Mouse (Mus musculus) hindbrain, embryonic 16.5 days (tissue): ENCODE data around the gene Kcnh5. TPM values are rescaled to one million over a fixed set of nuclear protein-coding genes. Genes with fewer than 3 reads are reported as not detected.

Experiments
- ATAC-seq: fragments of 200-750 bp; cut with Nextera tagmentation; 2 replicates; pipeline ENCODE4 v1.8.0; 2017; ENCODE audit warnings: moderate TSS enrichment, moderate library complexity
- H3K27ac ChIP-seq: fragments of 300-500 bp; sonication (generic); 2 replicates; pipeline ENCODE4 v1.5.1; 2014; ENCODE audit warnings: low read depth, mild to moderate bottlenecking, control low read depth, low read length, moderate library complexity
- H3K27me3 ChIP-seq: fragments of 300-500 bp; sonication (generic); replicated peaks from 2 replicates; pipeline ENCODE4 v1.6.1; 2014; ENCODE audit warnings: low read length; ENCODE audit not compliant: control insufficient read depth, insufficient read depth
- H3K36me3 ChIP-seq: fragments of 300-500 bp; sonication (generic); 2 replicates; pipeline ENCODE4 v1.6.1; 2014; ENCODE audit warnings: mild to moderate bottlenecking, low read length, moderate library complexity, mixed read lengths; ENCODE audit not compliant: control insufficient read depth, insufficient read depth
- H3K4me1 ChIP-seq: fragments of 300-500 bp; sonication (generic); 2 replicates; pipeline ENCODE4 v1.6.1; 2014; ENCODE audit warnings: low read depth, low read length; ENCODE audit not compliant: control insufficient read depth, insufficient read depth
- H3K4me2 ChIP-seq: fragments of 300-500 bp; sonication (generic); 2 replicates; pipeline ENCODE4 v1.6.1; 2014; ENCODE audit warnings: mild to moderate bottlenecking, low read length, control low read depth, moderate library complexity
- H3K4me3 ChIP-seq: fragments of 300-500 bp; sonication (generic); 2 replicates; pipeline ENCODE4 v1.5.1; 2014; ENCODE audit warnings: mild to moderate bottlenecking, low read length, control low read depth, moderate library complexity
- H3K9ac ChIP-seq: fragments of 300-500 bp; sonication (generic); 2 replicates; pipeline ENCODE4 v1.6.1; 2014; ENCODE audit warnings: low read depth, mild to moderate bottlenecking, control low read depth, low read length, moderate library complexity
- H3K9me3 ChIP-seq: fragments of 300-500 bp; sonication (generic); 2 replicates; pipeline ENCODE4 v1.6.1; 2014; ENCODE audit warnings: mild to moderate bottlenecking, low read length, moderate library complexity; ENCODE audit not compliant: control insufficient read depth
- WGBS: fragments of 180-500 bp; shearing (Covaris S2); extraction: QIAGEN DNeasy Blood & Tissue Kit; methylation state at CpG from one replicate; pipeline ENCODE4 v1.1.7; 2014; 5-methylcytosine and 5-hydroxymethylcytosine counted together
- polyA plus RNA-seq: library from polyadenylated mRNA; unstranded; fragments of >200 nt; fragmentation: Nextera tagmentation; extraction: Ambion mirVana; gene quantifications from 2 replicates; pipeline ENCODE4 v1.2.1, GENCODE M21; 2015

Gene Kcnh5
- polyA plus RNA-seq, 1 experiment from 2014 or later = 4.3 TPM

DNA sequence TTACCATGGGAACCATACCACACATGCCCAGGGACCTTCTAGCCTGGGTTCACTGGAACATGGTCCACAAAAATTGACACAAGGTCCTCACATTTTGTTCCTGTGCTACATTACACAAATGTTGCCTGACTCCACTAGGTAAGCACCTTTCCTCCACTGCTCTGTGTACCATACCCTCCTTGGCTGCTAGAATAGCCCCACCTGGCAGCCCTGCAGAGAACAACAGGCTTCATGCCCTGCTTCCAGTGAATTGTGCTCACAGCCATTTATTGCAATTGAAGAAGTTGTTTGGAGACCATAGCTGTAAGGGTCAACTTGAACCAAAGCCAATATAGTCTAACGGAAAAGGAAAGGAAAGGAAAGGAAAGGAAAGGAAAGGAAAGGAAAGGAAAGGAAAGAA, 37.3 kb downstream of the Kcnh5 start:
- no peak overlapping the region for H3K4me2 ChIP-seq
- no peak for ATAC-seq
- H3K36me3 ChIP-seq = no peaks in the 10 kb centered on the region
- WGBS = 90% methylated on average over 1 of the region's 1 CpGs
- H3K9me3 ChIP-seq = no peaks in the 10 kb centered on the region
- H3K9ac ChIP-seq = no peak overlapping the region
- H3K4me1 ChIP-seq = no peaks in the 10 kb centered on the region
- H3K27ac ChIP-seq = no peak overlapping the region
- H3K4me3 ChIP-seq = no peak overlapping the region
- H3K27me3 ChIP-seq = no peaks in the 10 kb centered on the region

DNA sequence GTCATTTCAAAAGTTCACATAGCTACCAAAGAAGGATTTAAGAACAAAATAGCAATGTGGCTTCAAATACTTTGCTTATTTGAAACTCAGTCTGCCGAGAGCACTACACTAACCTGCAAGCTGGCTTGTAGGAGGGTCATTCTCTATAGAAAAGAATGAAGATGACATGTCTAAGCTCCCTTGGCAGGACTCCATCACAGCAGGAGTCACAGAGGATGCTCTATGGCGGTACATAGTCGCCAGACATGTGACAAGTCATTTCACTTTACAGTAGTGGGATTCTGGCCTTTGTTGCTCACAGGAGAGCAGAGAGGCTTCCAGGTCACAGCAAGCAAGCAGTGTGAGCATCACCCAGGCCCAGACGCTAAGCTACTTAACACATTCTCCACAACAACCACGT, 85.2 kb downstream of the Kcnh5 start:
- 63% methylated on average over 5 of the region's 5 CpGs for WGBS
- H3K9ac ChIP-seq = no peak overlapping the region

DNA sequence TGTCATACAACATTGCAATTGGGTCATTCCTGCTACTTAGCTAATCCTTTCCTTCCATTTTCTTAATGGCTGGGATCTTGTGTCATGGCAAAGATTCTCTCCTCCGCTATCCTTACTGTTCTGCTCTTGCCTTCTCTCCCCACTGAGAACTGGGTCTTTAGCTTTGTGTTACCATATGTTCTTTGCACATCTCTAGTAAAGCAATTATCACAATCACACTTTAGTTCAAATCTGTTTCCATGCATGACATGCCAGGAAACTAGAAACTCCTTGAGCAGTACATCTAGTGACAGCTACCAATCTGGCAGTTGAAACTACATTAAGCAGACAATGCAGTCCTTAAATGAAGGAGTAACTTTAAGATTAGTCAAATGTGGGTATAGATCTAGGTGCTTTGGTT, 86.2 kb downstream of the Kcnh5 start:
- ATAC-seq = no peak
- H3K4me3 ChIP-seq = no peak overlapping the region
- H3K36me3 ChIP-seq = no peaks in the 10 kb centered on the region
- WGBS = 91% methylated on average over 1 of the region's 1 CpGs
- no peaks in the 10 kb centered on the region for H3K4me1 ChIP-seq
- no peaks in the 10 kb centered on the region for H3K9me3 ChIP-seq
- H3K4me2 ChIP-seq = no peak overlapping the region
- H3K9ac ChIP-seq = no peak overlapping the region
- no peak overlapping the region for H3K27ac ChIP-seq
- H3K27me3 ChIP-seq = no peaks in the 10 kb centered on the region

More for the DNA sequence above, 85.2 kb downstream of the Kcnh5 start:
- Histone ChIP-seq H3K4me1 (no peaks in the 10 kb centered on the region), H3K27me3 (no peaks in the 10 kb centered on the region), H3K36me3 (no peaks in the 10 kb centered on the region), H3K9me3 (no peaks in the 10 kb centered on the region), H3K4me2 (no peak overlapping the region), H3K4me3 (no peak overlapping the region), H3K27ac (no peak overlapping the region)
- ATAC-seq = no peak

DNA sequence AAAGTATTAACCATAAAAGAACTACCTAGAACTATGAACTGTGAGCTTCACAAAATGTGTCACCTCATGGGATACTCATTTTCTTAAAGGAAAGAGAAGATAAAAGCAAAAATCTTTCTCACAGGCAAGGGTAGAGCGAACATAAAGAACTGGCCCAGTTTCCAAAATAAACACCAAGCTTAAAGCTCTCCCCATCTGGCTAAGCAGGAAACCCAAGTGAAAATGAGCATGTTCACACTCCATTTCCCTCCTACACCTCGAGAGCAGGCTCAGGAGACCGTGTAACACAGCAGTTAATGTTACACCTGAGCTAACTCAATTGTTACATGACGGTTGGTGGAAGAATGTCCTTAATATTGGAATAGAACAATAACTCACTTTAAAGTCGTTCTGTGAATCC, 100.0 kb downstream of the Kcnh5 start:
- Histone ChIP-seq H3K9ac (no peak overlapping the region), H3K27me3 (no peaks in the 10 kb centered on the region), H3K4me2 (no peak overlapping the region), H3K27ac (no peak overlapping the region), H3K4me1 (no peaks in the 10 kb centered on the region), H3K36me3 (no peaks in the 10 kb centered on the region), H3K9me3 (no peaks in the 10 kb centered on the region), H3K4me3 (no peak overlapping the region)
- 59% methylated on average over 5 of the region's 5 CpGs for WGBS
- no peak for ATAC-seq

DNA sequence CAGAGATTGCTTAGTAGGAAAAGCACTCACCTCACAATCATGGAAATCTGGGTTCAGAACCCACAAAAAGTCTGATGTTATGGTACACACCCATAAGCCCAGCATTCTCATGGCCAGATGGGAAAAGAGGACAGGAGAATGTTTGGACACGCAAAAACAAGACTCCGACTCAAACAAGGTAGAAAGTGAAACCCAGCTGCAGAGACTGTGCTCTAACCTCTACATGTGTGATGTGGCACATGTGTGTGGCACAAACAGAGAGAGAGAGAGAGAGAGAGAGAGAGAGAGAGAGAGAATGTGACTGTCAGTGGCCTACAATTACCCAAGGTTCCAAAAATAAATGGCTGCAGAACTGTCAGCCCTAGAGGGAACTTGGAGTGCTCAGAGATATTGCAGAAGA, 106.1 kb downstream of the Kcnh5 start:
- no peak overlapping the region for H3K4me2 ChIP-seq
- H3K9ac ChIP-seq = no peak overlapping the region
- no peak for ATAC-seq
- no peak overlapping the region for H3K4me3 ChIP-seq
- no peaks in the 10 kb centered on the region for H3K36me3 ChIP-seq
- H3K27me3 ChIP-seq = no peaks in the 10 kb centered on the region
- WGBS = 89% methylated on average over 2 of the region's 2 CpGs
- no peak overlapping the region for H3K27ac ChIP-seq
- H3K9me3 ChIP-seq = no peaks in the 10 kb centered on the region
- no peaks in the 10 kb centered on the region for H3K4me1 ChIP-seq

DNA sequence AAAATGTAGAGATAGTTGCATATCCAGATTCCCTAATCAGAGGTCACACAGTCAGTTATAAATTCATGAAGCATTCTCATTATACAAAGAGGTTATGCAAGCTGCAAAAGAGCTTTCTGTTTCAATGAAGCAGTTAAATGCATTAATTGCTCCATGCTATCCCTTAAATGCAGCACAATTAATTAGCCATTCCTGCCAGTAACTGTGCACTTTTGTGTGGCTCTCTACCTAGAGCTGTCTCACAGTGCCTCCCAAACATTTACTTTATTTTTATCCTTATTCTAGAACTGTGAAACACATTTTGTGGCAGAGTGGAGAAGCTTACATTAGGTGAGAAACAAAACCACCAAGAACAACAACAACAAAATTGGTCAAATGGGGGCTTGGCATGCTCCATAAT, 114.6 kb downstream of the Kcnh5 start:
- Histone ChIP-seq H3K4me2 (no peak overlapping the region), H3K9me3 (no peaks in the 10 kb centered on the region), H3K36me3 (no peaks in the 10 kb centered on the region), H3K4me1 (peaks cover 3% of the 10 kb centered on the region), H3K4me3 (no peak overlapping the region), H3K9ac (no peak overlapping the region), H3K27me3 (no peaks in the 10 kb centered on the region), H3K27ac (no peak overlapping the region)
- no peak for ATAC-seq

DNA sequence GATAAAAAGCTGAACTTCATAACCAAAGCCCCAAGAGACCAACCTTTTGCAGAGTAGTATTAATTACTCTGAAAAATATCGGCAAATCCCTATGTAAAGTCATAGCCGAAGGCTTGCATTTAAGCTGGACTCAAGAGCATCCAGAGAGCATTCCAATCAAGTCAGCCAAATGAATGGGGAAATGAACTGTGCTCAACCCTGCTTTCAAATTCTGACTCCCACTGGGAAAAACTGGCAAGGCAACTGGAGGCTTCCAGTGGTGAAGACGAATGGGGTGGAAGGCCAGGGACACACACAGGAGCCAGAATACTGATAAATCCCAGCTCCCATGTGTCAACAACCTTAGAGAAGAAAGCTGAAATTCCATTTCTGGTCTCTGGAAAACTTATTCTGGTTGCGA, 115.4 kb downstream of the Kcnh5 start:
- whole genome bisulfite sequencing = 44% methylated on average over 4 of the region's 4 CpGs
- Histone ChIP-seq H3K36me3 (no peaks in the 10 kb centered on the region), H3K27ac (no peak overlapping the region), H3K4me3 (no peak overlapping the region), H3K27me3 (no peaks in the 10 kb centered on the region), H3K4me1 (peaks cover 3% of the 10 kb centered on the region), H3K4me2 (no peak overlapping the region), H3K9me3 (no peaks in the 10 kb centered on the region), H3K9ac (no peak overlapping the region)
- ATAC-seq = no peak

DNA sequence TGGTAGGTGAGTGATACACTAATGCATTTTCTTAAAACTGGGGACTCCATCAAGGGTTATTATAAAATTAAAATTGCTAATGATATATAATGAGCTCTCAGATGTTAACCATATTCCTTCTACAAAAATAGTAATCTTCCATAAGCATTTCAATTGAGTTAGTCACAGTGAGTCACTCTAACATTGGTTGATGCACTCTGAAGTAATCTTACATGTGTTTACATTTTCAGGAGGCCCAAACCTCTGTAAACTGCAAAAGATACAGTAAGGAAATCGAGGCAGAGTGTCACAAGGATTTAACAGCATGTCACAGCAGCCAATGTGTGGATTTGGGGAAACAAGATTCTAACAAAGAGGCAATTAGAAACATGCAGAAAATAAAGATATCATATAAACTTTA, 123.4 kb downstream of the Kcnh5 start:
- H3K27me3 ChIP-seq = no peaks in the 10 kb centered on the region
- no peak for ATAC-seq
- 71% methylated on average over 1 of the region's 1 CpGs for WGBS
- no peaks in the 10 kb centered on the region for H3K4me1 ChIP-seq
- H3K27ac ChIP-seq = no peak overlapping the region
- no peak overlapping the region for H3K4me2 ChIP-seq
- H3K4me3 ChIP-seq = no peak overlapping the region
- no peak overlapping the region for H3K9ac ChIP-seq
- H3K9me3 ChIP-seq = no peaks in the 10 kb centered on the region
- no peaks in the 10 kb centered on the region for H3K36me3 ChIP-seq

DNA sequence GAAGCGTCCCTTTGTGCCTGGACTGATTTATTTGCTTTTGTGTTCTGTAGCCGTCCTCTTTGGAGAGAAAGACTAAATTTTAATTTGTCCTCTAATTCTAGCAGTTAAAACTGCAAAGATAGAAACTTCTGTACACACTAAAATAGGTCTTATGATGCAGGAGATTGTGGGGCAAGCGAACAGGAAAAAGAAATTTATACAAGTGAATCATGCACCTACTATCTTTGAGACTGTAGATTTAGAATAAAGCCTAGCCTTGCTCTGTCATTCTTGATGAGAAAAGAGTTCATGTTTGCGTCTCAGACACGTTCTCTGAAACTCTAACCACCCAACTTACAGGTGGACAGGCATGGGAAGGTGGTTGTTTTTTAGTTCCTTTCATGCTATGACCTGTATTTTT, 140.4 kb downstream of the Kcnh5 start:
- H3K9me3 ChIP-seq = no peaks in the 10 kb centered on the region
- ATAC-seq = no peak
- WGBS = 90% methylated on average over 5 of the region's 5 CpGs
- no peak overlapping the region for H3K4me3 ChIP-seq
- H3K27ac ChIP-seq = no peak overlapping the region
- no peaks in the 10 kb centered on the region for H3K36me3 ChIP-seq
- H3K4me2 ChIP-seq = no peak overlapping the region
- no peaks in the 10 kb centered on the region for H3K4me1 ChIP-seq
- no peak overlapping the region for H3K9ac ChIP-seq
- no peaks in the 10 kb centered on the region for H3K27me3 ChIP-seq
